Mouse (Mus musculus): ENCODE measurements around the gene Cdc42se1.

DNA sequence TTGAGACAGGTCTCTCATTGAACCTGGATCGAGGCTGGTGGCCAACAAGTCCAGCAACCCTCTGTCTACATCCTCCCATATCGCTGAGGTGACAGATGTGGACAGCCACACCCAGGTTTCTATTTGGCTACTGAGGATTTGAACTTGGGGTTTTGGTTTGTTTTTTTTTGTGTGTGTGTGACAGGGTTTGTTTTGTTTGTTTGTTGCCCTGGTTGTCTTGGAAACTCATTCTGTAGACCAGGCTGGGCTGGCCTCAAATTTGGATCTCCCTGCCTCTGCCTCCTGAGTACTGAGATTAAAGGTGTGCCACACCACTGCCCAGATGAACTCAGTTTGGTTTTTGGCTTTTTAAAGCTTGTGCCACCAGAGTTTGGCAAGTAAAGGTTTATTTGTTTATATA, 5.5 kb upstream of the Cdc42se1 start:
- no peak for TF ChIP-seq HCFC1 (IDR thresholded peaks at IDR 0.05; ENCODE audit: borderline replicate concordance, insufficient read depth, low read length)
- no peak for TF ChIP-seq MAFK (IDR thresholded peaks at IDR 0.05; ENCODE audit: insufficient read depth, low read depth, low read length)
- TF ChIP-seq ZC3H11A (IDR thresholded peaks at IDR 0.05; ENCODE audit: borderline replicate concordance, low read depth, low read length): no peak
- no peak for TF ChIP-seq ZNF384 (IDR thresholded peaks at IDR 0.05; ENCODE audit: low read depth, low read length)

All from ES-E14 (cell line).